32 mouse cellular contexts compared by ENCODE assay signal in genomic region chr10:41250749-41251065, GRCm38 (mm10). TPM values are rescaled to one million over a fixed set of nuclear protein-coding genes. Genes with fewer than 3 reads are reported as not detected.
DNase-seq lines count a peak whose midpoint lies in the region; ATAC-seq and TF ChIP-seq lines count a peak whose summit lies in the region.
"Had no signal": no experiment of that assay in that cellular context is flagged by ENCODE, and none has a peak within 500 bp of the region (broad histone marks: within the 10 kb centered on the region; RNA-seq: fewer than 3 reads in every experiment).

No protein-coding gene starts in this region.

- no peak for TF ChIP-seq CTCF in midbrain, postnatal 0 days (IDR thresholded peaks at IDR 0.05)

- no peak overlapping the region for H3K4me2 ChIP-seq in midbrain, embryonic 11.5 days
- H3K4me2 ChIP-seq in midbrain, postnatal 0 days (ENCODE audit: low read depth, low read length, poor library complexity, severe bottlenecking): no peak overlapping the region
- no peak overlapping the region for H3K4me2 ChIP-seq in limb, embryonic 12.5 days
- H3K4me2 ChIP-seq: forebrain, embryonic 15.5 days; hindbrain, embryonic 13.5 days; limb, embryonic 15.5 days; liver, embryonic 15.5 days; lung, embryonic 14.5 days; midbrain, embryonic 12.5 days; neural tube, embryonic 15.5 days; stomach, embryonic 15.5 days had no signal

- peaks cover 29% of the 10 kb centered on the region for H3K36me3 ChIP-seq in heart, embryonic 10.5 days
- no peaks in the 10 kb centered on the region for H3K36me3 ChIP-seq in midbrain, embryonic 11.5 days (ENCODE audit: control insufficient read depth, insufficient read depth, low read length)
- H3K36me3 ChIP-seq in midbrain, postnatal 0 days (ENCODE audit: insufficient read depth, low read length): peaks cover 16% of the 10 kb centered on the region; the same call in 1 of the 2 replicates
- peaks cover 4% of the 10 kb centered on the region; the same call in 1 of the 2 replicates for H3K36me3 ChIP-seq in limb, embryonic 12.5 days

- H3K9ac ChIP-seq in midbrain, embryonic 11.5 days (ENCODE audit: low read length): no peak overlapping the region
- H3K9ac ChIP-seq in midbrain, postnatal 0 days (replicated peaks; ENCODE audit: low read length, poor library complexity, severe bottlenecking): no peak overlapping the region
- no peak overlapping the region for H3K9ac ChIP-seq in limb, embryonic 12.5 days (replicated peaks)
- H3K9ac ChIP-seq: forebrain, embryonic 15.5 days; hindbrain, embryonic 13.5 days; limb, embryonic 15.5 days; liver, embryonic 15.5 days; lung, embryonic 14.5 days; midbrain, embryonic 12.5 days; neural tube, embryonic 15.5 days; stomach, embryonic 15.5 days had no signal

- no peaks in the 10 kb centered on the region for H3K27me3 ChIP-seq in heart, embryonic 10.5 days (ENCODE audit: insufficient read depth, poor library complexity, severe bottlenecking)
- no peaks in the 10 kb centered on the region for H3K27me3 ChIP-seq in midbrain, embryonic 11.5 days (ENCODE audit: control insufficient read depth, insufficient read depth, low read length)
- H3K27me3 ChIP-seq in midbrain, postnatal 0 days (ENCODE audit: insufficient read depth, low read length): no peaks in the 10 kb centered on the region
- no peaks in the 10 kb centered on the region for H3K27me3 ChIP-seq in limb, embryonic 12.5 days
- H3K27me3 ChIP-seq: forebrain, embryonic 15.5 days; hindbrain, embryonic 13.5 days; limb, embryonic 15.5 days; liver, embryonic 15.5 days; midbrain, embryonic 12.5 days; neural tube, embryonic 15.5 days; Patski; stomach, embryonic 15.5 days had no signal

- H3K9me3 ChIP-seq in heart, embryonic 10.5 days: no peaks in the 10 kb centered on the region
- H3K9me3 ChIP-seq in midbrain, embryonic 11.5 days (ENCODE audit: control insufficient read depth, low read length): no peaks in the 10 kb centered on the region
- H3K9me3 ChIP-seq in midbrain, postnatal 0 days (ENCODE audit: low read length): no peaks in the 10 kb centered on the region
- no peaks in the 10 kb centered on the region for H3K9me3 ChIP-seq in limb, embryonic 12.5 days
- H3K9me3 ChIP-seq: forebrain, embryonic 15.5 days; limb, embryonic 15.5 days; liver, embryonic 15.5 days; midbrain, embryonic 12.5 days; neural tube, embryonic 15.5 days; stomach, embryonic 15.5 days had no signal

- peaks cover 24% of the 10 kb centered on the region for H3K4me1 ChIP-seq in heart, embryonic 10.5 days
- H3K4me1 ChIP-seq in midbrain, embryonic 11.5 days (ENCODE audit: control insufficient read depth, insufficient read depth, low read length): 0 out of 2 replicates have a peak, but pooled peaks cover 8% of the 10 kb centered on the region
- H3K4me1 ChIP-seq in midbrain, postnatal 0 days (ENCODE audit: insufficient read depth, low read length): no peaks in the 10 kb centered on the region
- peaks cover 11% of the 10 kb centered on the region for H3K4me1 ChIP-seq in limb, embryonic 12.5 days (replicated peaks)
- H3K4me1 ChIP-seq: forebrain, embryonic 15.5 days; limb, embryonic 15.5 days; neural tube, embryonic 15.5 days; stomach, embryonic 15.5 days had no signal

- no peak for DNase-seq in heart, embryonic 10.5 days (ENCODE audit: low spot score)
- DNase-seq in heart, adult 8-10 months (ENCODE audit: low spot score): no peak
- DNase-seq in midbrain, embryonic 11.5 days (ENCODE audit: low spot score, missing footprints): peak; percentile 82
- DNase-seq in midbrain, postnatal 0 days (ENCODE audit: low spot score): no peak
- no peak for DNase-seq in thymus, postnatal 14 days
- DNase-seq in frontal cortex, postnatal 10 days (ENCODE audit: low spot score in 2 of 2): no peak
- DNase-seq: adrenal gland, postnatal 10 days; cerebellum, adult 9-10 months; cerebellum, postnatal 36 days; gastrocnemius, adult 2 months; gastrocnemius, postnatal 36 days; heart, adult 2 months; heart, postnatal 14 days; kidney, adult 11 months; kidney, postnatal 14 days; lung, embryonic 14.5 days; lung, postnatal 14 days; right cerebral cortex, postnatal 14 days; thymus, postnatal 25 days had no signal

- 0 out of 2 replicates have a peak overlapping the region, but pooled peaks have one; percentile 47 for H3K27ac ChIP-seq in heart, embryonic 10.5 days
- H3K27ac ChIP-seq in midbrain, embryonic 11.5 days (ENCODE audit: low read depth, low read length): no peak overlapping the region
- H3K27ac ChIP-seq in midbrain, postnatal 0 days (ENCODE audit: low read depth, low read length): no peak overlapping the region
- peak overlapping the region; percentile 29; the same call in 1 of the 2 replicates for H3K27ac ChIP-seq in limb, embryonic 12.5 days
- H3K27ac ChIP-seq: forebrain, embryonic 15.5 days; gastrocnemius, adult 2 months; heart, adult 2 months; hindbrain, embryonic 13.5 days; limb, embryonic 15.5 days; liver, embryonic 15.5 days; midbrain, embryonic 12.5 days; neural tube, embryonic 15.5 days; stomach, embryonic 15.5 days had no signal

- 85% methylated on average over 5 of the region's 5 CpGs for WGBS in heart, embryonic 10.5 days
- 76% methylated on average over 5 of the region's 5 CpGs for WGBS in midbrain, embryonic 11.5 days
- 77% methylated on average over 5 of the region's 5 CpGs for WGBS in midbrain, postnatal 0 days
- 27% methylated on average over 5 of the region's 5 CpGs for WGBS in limb, embryonic 12.5 days

- H3K4me3 ChIP-seq in heart, embryonic 10.5 days: no peak overlapping the region
- no peak overlapping the region for H3K4me3 ChIP-seq in midbrain, embryonic 11.5 days (ENCODE audit: low read depth, low read length)
- H3K4me3 ChIP-seq in midbrain, postnatal 0 days (ENCODE audit: low read depth, low read length): no peak overlapping the region
- H3K4me3 ChIP-seq in limb, embryonic 12.5 days (replicated peaks): no peak overlapping the region
- H3K4me3 ChIP-seq: forebrain, embryonic 15.5 days; gastrocnemius, adult 2 months; heart, adult 2 months; hindbrain, embryonic 13.5 days; limb, embryonic 15.5 days; liver, embryonic 15.5 days; midbrain, embryonic 12.5 days; neural tube, embryonic 15.5 days; stomach, embryonic 15.5 days had no signal

- ATAC-seq in midbrain, embryonic 11.5 days (ENCODE audit: low FRiP score): no peak
- no peak for ATAC-seq in midbrain, postnatal 0 days (ENCODE audit: low FRiP score)
- no peak for ATAC-seq in limb, embryonic 12.5 days (ENCODE audit: insufficient number of reproducible peaks, insufficient read depth, low FRiP score, low TSS enrichment, low read depth)
- ATAC-seq: forebrain, embryonic 15.5 days; inflammation-experienced regulatory T-cells, adult 6 months had no signal

RNA-seq across cellular contexts. Expression of gene Fig4, which starts 52.4 kb away (rescaled TPM):
- 28.7 and 43.6 TPM in 2 replicates for polyA plus RNA-seq in heart, embryonic 10.5 days (2016; fragmentation: Nextera tagmentation; extraction: Ambion mirVana)
- total RNA-seq in heart, adult 8-10 months (2022): 10 to 100 TPM; 25.9 to 31.7 (median 28.2) TPM
- polyA plus RNA-seq in midbrain, embryonic 11.5 days (2014; fragmentation: Nextera tagmentation; extraction: Ambion mirVana): 22.4 and 25.2 TPM in 2 replicates
- 30.1 and 36.4 TPM in 2 replicates for total RNA-seq in midbrain, postnatal 0 days (2014; rRNA removed)
- 31.0 and 32.9 TPM in 2 replicates for polyA plus RNA-seq in midbrain, postnatal 0 days (2015; fragmentation: Nextera tagmentation; extraction: Ambion mirVana)
- polyA plus RNA-seq in limb, embryonic 12.5 days (2016; fragmentation: Nextera tagmentation; extraction: Ambion mirVana): 12.9 and 15.1 TPM in 2 replicates

RNA-seq across cellular contexts. Expression of gene Ak9, which starts 53.1 kb away (rescaled TPM):
- 0.03 and 0.06 TPM in 2 replicates for polyA plus RNA-seq in heart, embryonic 10.5 days (2016; fragmentation: Nextera tagmentation; extraction: Ambion mirVana)
- total RNA-seq in heart, adult 8-10 months (2022): under 1 TPM in 2 of 4 experiments, not detected in 2; 0.03 TPM
- not detected in 2 replicates for polyA plus RNA-seq in midbrain, embryonic 11.5 days (2014; fragmentation: Nextera tagmentation; extraction: Ambion mirVana)
- 0.11 and 0.14 TPM in 2 replicates for total RNA-seq in midbrain, postnatal 0 days (2014; rRNA removed)
- 0.16 and 0.19 TPM in 2 replicates for polyA plus RNA-seq in midbrain, postnatal 0 days (2015; fragmentation: Nextera tagmentation; extraction: Ambion mirVana)
- 0.03 and 0.05 TPM in 2 replicates for polyA plus RNA-seq in limb, embryonic 12.5 days (2016; fragmentation: Nextera tagmentation; extraction: Ambion mirVana)
- total RNA-seq: adrenal gland, postnatal 10 days; gastrocnemius, adult 2 months; gastrocnemius, postnatal 36 days; heart, adult 2 months; MEL had no signal
- polyA plus RNA-seq: kidney, embryonic 14.5 days; limb, embryonic 15.5 days; liver, embryonic 15.5 days; lung, embryonic 14.5 days; midbrain, embryonic 12.5 days; small intestine, adult 2 months had no signal

Comparison
In these comparisons a context has a peak if more than half of its experiments do, and no peak if none do; other contexts are left out.
1. H3K27ac ChIP-seq: peak in heart, embryonic 10.5 days (single experiment) and limb, embryonic 12.5 days (single experiment); none in midbrain, embryonic 11.5 days (single experiment) and midbrain, postnatal 0 days (single experiment).